Mouse (Mus musculus) kidney, postnatal 4 days (tissue): ENCODE results near the gene Ppp4r1.

Experiments used
- DNase-seq, 2 experiments: peaks; one replicate each; pipeline ENCODE4 v3.0.0; 2021; ENCODE audit warnings: mixed read lengths in 2 of 2

Gene Ppp4r1

GRCm38 (mm10) chr17:65782551-65783141, at the start of gene Ppp4r1:
TSS of gene Ppp4r1 (plus strand) at chr17:65782573.
- DNase-seq: peak; percentile 84 to 92

GRCm38 (mm10) chr17:65732666-65733065, 49.7 kb upstream of the Ppp4r1 start:
- DNase-seq: no peak

GRCm38 (mm10) chr17:65735088-65735487, 47.3 kb upstream of the Ppp4r1 start:
- no peak for DNase-seq

- no peak for DNase-seq
Observed at GRCm38 (mm10) chr17:65737175-65737574, 45.2 kb upstream of the Ppp4r1 start.

- DNase-seq: peak; percentile 20 to 35
Observed at GRCm38 (mm10) chr17:65737622-65738021, 44.8 kb upstream of the Ppp4r1 start.

- DNase-seq: no peak
Observed at GRCm38 (mm10) chr17:65739874-65740725, 42.3 kb upstream of the Ppp4r1 start.

GRCm38 (mm10) chr17:65741565-65741964, 40.8 kb upstream of the Ppp4r1 start:
- DNase-seq: no peak

- DNase-seq: no peak
Observed at GRCm38 (mm10) chr17:65742245-65742905, 40.0 kb upstream of the Ppp4r1 start.

GRCm38 (mm10) chr17:65742969-65743368, 39.4 kb upstream of the Ppp4r1 start:
- no peak for DNase-seq

- no peak for DNase-seq
Observed at GRCm38 (mm10) chr17:65743664-65744330, 38.6 kb upstream of the Ppp4r1 start.

GRCm38 (mm10) chr17:65746314-65746713, 36.1 kb upstream of the Ppp4r1 start:
- no peak for DNase-seq

- DNase-seq: no peak
Observed at GRCm38 (mm10) chr17:65748997-65749396, 33.4 kb upstream of the Ppp4r1 start.

GRCm38 (mm10) chr17:65749803-65750202, 32.6 kb upstream of the Ppp4r1 start:
- no peak for DNase-seq

- peak; percentile 29 to 31 for DNase-seq
Observed at GRCm38 (mm10) chr17:65750301-65750700, 32.1 kb upstream of the Ppp4r1 start.

- no peak for DNase-seq
Observed at GRCm38 (mm10) chr17:65753130-65753529, 29.2 kb upstream of the Ppp4r1 start.

GRCm38 (mm10) chr17:65755857-65756256, 26.5 kb upstream of the Ppp4r1 start:
- no peak for DNase-seq

GRCm38 (mm10) chr17:65757150-65757549, 25.2 kb upstream of the Ppp4r1 start:
- no peak for DNase-seq

GRCm38 (mm10) chr17:65763221-65763620, 19.2 kb upstream of the Ppp4r1 start:
- DNase-seq: no peak

GRCm38 (mm10) chr17:65768486-65768885, 13.9 kb upstream of the Ppp4r1 start:
- DNase-seq: peak in 1 of 2 experiments; percentile 33

GRCm38 (mm10) chr17:65770982-65771915, 11.1 kb upstream of the Ppp4r1 start:
- DNase-seq: peak; percentile 19 to 24

- peak; percentile 86 to 91 for DNase-seq
Observed at GRCm38 (mm10) chr17:65771951-65772934, 10.1 kb upstream of the Ppp4r1 start, which contains the start of gene Rab31. TSS of gene Rab31 (minus strand) at chr17:65772752.
